Mouse (Mus musculus) kidney, embryonic 15.5 days (tissue): Measurements from ENCODE around the gene Abca7. TPM values are rescaled to one million over a fixed set of nuclear protein-coding genes. Genes with fewer than 3 reads are reported as not detected.
"Not testable (repeated sequence)": the region's sequence is repeated elsewhere in the genome, so short reads cannot be mapped to it uniquely, and the experiment has no call there.

Experiments used
- ATAC-seq: fragments of 200-750 bp; cut with Nextera tagmentation; replicated peaks from 2 replicates; pipeline ENCODE4 v1.8.0; 2017; ENCODE audit warnings: moderate TSS enrichment; ENCODE audit not compliant: low FRiP score
- H3K27ac ChIP-seq: fragments of 300-500 bp; sonication (generic); 2 replicates; pipeline ENCODE4 v1.5.1; 2015; ENCODE audit warnings: mild to moderate bottlenecking, inconsistent platforms
- H3K27me3 ChIP-seq: fragments of 300-500 bp; sonication (generic); 2 replicates; pipeline ENCODE4 v1.6.1; 2015; ENCODE audit warnings: inconsistent platforms
- H3K36me3 ChIP-seq: fragments of 300-500 bp; sonication (generic); 2 replicates; pipeline ENCODE4 v1.6.1; 2015; ENCODE audit warnings: inconsistent platforms
- H3K4me1 ChIP-seq: fragments of 300-500 bp; sonication (generic); 2 replicates; pipeline ENCODE4 v1.6.1; 2015; ENCODE audit warnings: inconsistent platforms
- H3K4me2 ChIP-seq: fragments of 300-500 bp; sonication (generic); 2 replicates; pipeline ENCODE4 v1.6.1; 2015; ENCODE audit warnings: moderate library complexity, mild to moderate bottlenecking, inconsistent platforms
- H3K4me3 ChIP-seq: fragments of 300-500 bp; sonication (generic); replicated peaks from 2 replicates; pipeline ENCODE4 v1.5.1; 2015; ENCODE audit warnings: mild to moderate bottlenecking, inconsistent platforms
- H3K9ac ChIP-seq: fragments of 300-500 bp; sonication (generic); 2 replicates; pipeline ENCODE4 v1.6.1; 2015; ENCODE audit warnings: mild to moderate bottlenecking, inconsistent platforms
- H3K9me3 ChIP-seq: fragments of 300-500 bp; sonication (generic); replicated peaks from 2 replicates; pipeline ENCODE4 v1.6.1; 2016; ENCODE audit warnings: inconsistent platforms
- WGBS: fragments of 180-500 bp; shearing (Covaris S2); methylation state at CpG from one replicate; pipeline ENCODE4 v1.1.7; 2015; ENCODE audit warnings: mixed read lengths; 5-methylcytosine and 5-hydroxymethylcytosine counted together
- polyA plus RNA-seq: library from polyadenylated mRNA; unstranded; fragments of >200 nt; fragmentation: Nextera tagmentation; extraction: Ambion mirVana; gene quantifications from 2 replicates; pipeline ENCODE4 v1.2.1, GENCODE M21; 2015

Abca7 gene
- polyA plus RNA-seq, 1 experiment from 2014 or later, result 4.5 TPM

GRCm38 (mm10) chr10:80041409-80042060 is 45.2 kb downstream of the Abca7 start:
- not testable (repeated sequence) for ATAC-seq, H3K4me3 ChIP-seq, H3K27ac ChIP-seq, H3K27me3 ChIP-seq, H3K9ac ChIP-seq, H3K4me2 ChIP-seq, H3K9me3 ChIP-seq
- 83% methylated on average over 8 of the region's 8 CpGs for WGBS
- Histone ChIP-seq H3K36me3 (peaks cover 19% of the 10 kb centered on the region), H3K4me1 (peaks cover 21% of the 10 kb centered on the region)

GRCm38 (mm10) chr10:80044087-80044486 is 47.8 kb downstream of the Abca7 start:
- H3K36me3 ChIP-seq, result no peaks in the 10 kb centered on the region
- no peak overlapping the region for H3K9ac ChIP-seq
- H3K4me2 ChIP-seq, result no peak overlapping the region
- no peaks in the 10 kb centered on the region for H3K9me3 ChIP-seq
- WGBS, result 62% methylated on average over 4 of the region's 4 CpGs
- peaks cover 26% of the 10 kb centered on the region for H3K4me1 ChIP-seq
- ATAC-seq, result no peak
- H3K27me3 ChIP-seq, result no peaks in the 10 kb centered on the region
- no peak overlapping the region for H3K4me3 ChIP-seq
- peak overlapping the region; percentile 22; the same call in 1 of the 2 replicates for H3K27ac ChIP-seq

- not testable (repeated sequence) for H3K27ac ChIP-seq, H3K9me3 ChIP-seq, H3K36me3 ChIP-seq, H3K27me3 ChIP-seq, H3K4me3 ChIP-seq, ATAC-seq, H3K9ac ChIP-seq, H3K4me2 ChIP-seq
- 75% methylated on average over 4 of the region's 4 CpGs for WGBS
- H3K4me1 ChIP-seq, result peaks cover 29% of the 10 kb centered on the region
These were observed 49.1 kb downstream of the Abca7 start for GRCm38 (mm10) chr10:80045364-80045763.

- 86% methylated on average over 5 of the region's 5 CpGs for WGBS
- Histone ChIP-seq H3K27me3 (no peaks in the 10 kb centered on the region), H3K27ac (no peak overlapping the region), H3K9me3 (no peaks in the 10 kb centered on the region), H3K36me3 (no peaks in the 10 kb centered on the region), H3K4me3 (no peak overlapping the region), H3K4me2 (no peak overlapping the region), H3K4me1 (peaks cover 33% of the 10 kb centered on the region), H3K9ac (no peak overlapping the region)
- no peak for ATAC-seq
These were observed 49.5 kb downstream of the Abca7 start for GRCm38 (mm10) chr10:80045766-80046165.

GRCm38 (mm10) chr10:80047041-80047565 is 50.8 kb downstream of the Abca7 start, which contains the start of gene Gpx4:
Gene Gpx4, plus strand, starts transcription at chr10:80047166.
- Histone ChIP-seq H3K27ac (peak within 1 kb of the TSS; percentile 74), H3K9me3 (no peaks in the 10 kb centered on the region), H3K4me2 (no peak within 1 kb of the TSS), H3K4me3 (no peak within 1 kb of the TSS), H3K9ac (no peak within 1 kb of the TSS), H3K36me3 (no peaks in the 10 kb centered on the region), H3K27me3 (no peaks in the 10 kb centered on the region), H3K4me1 (peaks cover 46% of the 10 kb centered on the region)
- 27% methylated on average over 9 of the region's 9 CpGs for WGBS
- ATAC-seq, result no peak; the same call in 1 of the 2 replicates

GRCm38 (mm10) chr10:80048396-80048795 is 52.1 kb downstream of the Abca7 start:
- no peak for ATAC-seq
- no peaks in the 10 kb centered on the region for H3K36me3 ChIP-seq
- 0 out of 2 replicates have a peak overlapping the region, but pooled peaks have one; percentile 34 for H3K27ac ChIP-seq
- H3K4me1 ChIP-seq, result peaks cover 58% of the 10 kb centered on the region
- H3K4me2 ChIP-seq, result no peak overlapping the region
- 38% methylated on average over 5 of the region's 5 CpGs for WGBS
- no peak overlapping the region for H3K9ac ChIP-seq
- no peak overlapping the region for H3K4me3 ChIP-seq
- H3K9me3 ChIP-seq, result no peaks in the 10 kb centered on the region
- no peaks in the 10 kb centered on the region for H3K27me3 ChIP-seq

- no peak overlapping the region for H3K4me3 ChIP-seq
- no peaks in the 10 kb centered on the region for H3K36me3 ChIP-seq
- no peaks in the 10 kb centered on the region for H3K27me3 ChIP-seq
- no peaks in the 10 kb centered on the region for H3K9me3 ChIP-seq
- WGBS, result 75% methylated on average over 3 of the region's 3 CpGs
- peaks cover 58% of the 10 kb centered on the region for H3K4me1 ChIP-seq
- H3K9ac ChIP-seq, result no peak overlapping the region
- H3K27ac ChIP-seq, result 0 out of 2 replicates have a peak overlapping the region, but pooled peaks have one; percentile 34
- ATAC-seq, result no peak
- no peak overlapping the region for H3K4me2 ChIP-seq
These were observed 52.5 kb downstream of the Abca7 start for GRCm38 (mm10) chr10:80048834-80049233.

GRCm38 (mm10) chr10:80050244-80050643 is 54.0 kb downstream of the Abca7 start:
- 0 out of 2 replicates have a peak overlapping the region, but pooled peaks have one; percentile 69 for H3K27ac ChIP-seq
- no peak overlapping the region for H3K9ac ChIP-seq

GRCm38 (mm10) chr10:80050885-80051617 is 54.8 kb downstream of the Abca7 start:
- H3K4me2 ChIP-seq, result peak overlapping the region; percentile 20; the same call in 1 of the 2 replicates
- H3K27ac ChIP-seq, result peak overlapping the region; percentile 69
- no peak overlapping the region for H3K4me3 ChIP-seq
- WGBS, result 27% methylated on average over 15 of the region's 15 CpGs
- no peak for ATAC-seq
- peaks cover 9% of the 10 kb centered on the region for H3K36me3 ChIP-seq
- peaks cover 74% of the 10 kb centered on the region for H3K4me1 ChIP-seq
- 0 out of 2 replicates have a peak overlapping the region, but pooled peaks have one; percentile 25 for H3K9ac ChIP-seq
- no peaks in the 10 kb centered on the region for H3K27me3 ChIP-seq
- H3K9me3 ChIP-seq, result no peaks in the 10 kb centered on the region

More at GRCm38 (mm10) chr10:80050244-80050643, 54.0 kb downstream of the Abca7 start:
- peaks cover 1% of the 10 kb centered on the region; the same call in 1 of the 2 replicates for H3K36me3 ChIP-seq
- no peaks in the 10 kb centered on the region for H3K27me3 ChIP-seq
- WGBS, result 27% methylated on average over 6 of the region's 6 CpGs
- peaks cover 67% of the 10 kb centered on the region for H3K4me1 ChIP-seq
- no peak overlapping the region for H3K4me3 ChIP-seq
- no peak overlapping the region for H3K4me2 ChIP-seq
- no peaks in the 10 kb centered on the region for H3K9me3 ChIP-seq
- no peak for ATAC-seq

GRCm38 (mm10) chr10:80051618-80052373 is 55.5 kb downstream of the Abca7 start:
- no peaks in the 10 kb centered on the region for H3K9me3 ChIP-seq
- ATAC-seq, result no peak
- H3K4me2 ChIP-seq, result peak overlapping the region; percentile 20; the same call in 1 of the 2 replicates
- H3K27me3 ChIP-seq, result no peaks in the 10 kb centered on the region
- H3K4me1 ChIP-seq, result peaks cover 74% of the 10 kb centered on the region
- 36% methylated on average over 13 of the region's 14 CpGs for WGBS
- H3K27ac ChIP-seq, result peak overlapping the region; percentile 69
- H3K9ac ChIP-seq, result 0 out of 2 replicates have a peak overlapping the region, but pooled peaks have one; percentile 25
- H3K4me3 ChIP-seq, result no peak overlapping the region
- H3K36me3 ChIP-seq, result peaks cover 15% of the 10 kb centered on the region

- 82% methylated on average over 5 of the region's 5 CpGs for WGBS
- Histone ChIP-seq H3K4me2 (peak overlapping the region; percentile 20; the same call in 1 of the 2 replicates), H3K36me3 (peaks cover 21% of the 10 kb centered on the region), H3K4me1 (peaks cover 68% of the 10 kb centered on the region), H3K9me3 (no peaks in the 10 kb centered on the region), H3K4me3 (no peak overlapping the region), H3K9ac (no peak overlapping the region), H3K27ac (peak overlapping the region; percentile 69), H3K27me3 (no peaks in the 10 kb centered on the region)
- ATAC-seq, result no peak
These were observed 56.1 kb downstream of the Abca7 start for GRCm38 (mm10) chr10:80052374-80052764.
